Mouse (Mus musculus): ENCODE measurements around the gene Ambra1. TPM values are rescaled to one million over a fixed set of nuclear protein-coding genes. Genes with fewer than 3 reads are reported as not detected.
A peak's percentile ranks its signal among the peaks of the same experiment; 100 is the strongest.

The Ambra1 gene
- polyA plus RNA-seq, 1 experiment from 2014 or later = 21.5 TPM

GRCm38 (mm10) chr2:91934826-91935525, 205.0 kb downstream of the Ambra1 start:
- Histone ChIP-seq H3K4me1 (ENCODE audit: control insufficient read depth, insufficient read depth, low read length) (peaks cover 26% of the 10 kb centered on the region), H3K9ac (ENCODE audit: low read length) (no peak overlapping the region), H3K27me3 (ENCODE audit: control insufficient read depth, insufficient read depth, low read length) (no peaks in the 10 kb centered on the region), H3K9me3 (ENCODE audit: control insufficient read depth, low read length) (no peaks in the 10 kb centered on the region), H3K36me3 (ENCODE audit: control insufficient read depth, insufficient read depth, low read length) (peaks cover 17% of the 10 kb centered on the region), H3K4me3 (ENCODE audit: low read depth, low read length) (no peak overlapping the region), H3K4me2 (ENCODE audit: low read depth) (no peak overlapping the region), H3K27ac (ENCODE audit: low read depth, low read length) (no peak overlapping the region)
- DNase-seq (ENCODE audit: low spot score) = no peak
- ATAC-seq (ENCODE audit: insufficient read depth, low FRiP score, low TSS enrichment) = no peak
- WGBS = 91% methylated on average over 9 of the region's 9 CpGs

- H3K27me3 ChIP-seq (ENCODE audit: control insufficient read depth, insufficient read depth, low read length) = no peaks in the 10 kb centered on the region
- H3K36me3 ChIP-seq (ENCODE audit: control insufficient read depth, insufficient read depth, low read length) = peaks cover 19% of the 10 kb centered on the region
- H3K4me1 ChIP-seq (ENCODE audit: control insufficient read depth, insufficient read depth, low read length) = peaks cover 26% of the 10 kb centered on the region
- no peaks in the 10 kb centered on the region for H3K9me3 ChIP-seq (ENCODE audit: control insufficient read depth, low read length)
- H3K27ac ChIP-seq (ENCODE audit: low read depth, low read length) = no peak overlapping the region
- H3K4me2 ChIP-seq (ENCODE audit: low read depth) = no peak overlapping the region
- no peak for ATAC-seq (ENCODE audit: insufficient read depth, low FRiP score, low TSS enrichment)
- H3K4me3 ChIP-seq (ENCODE audit: low read depth, low read length) = no peak overlapping the region
- 83% methylated on average over 7 of the region's 7 CpGs for WGBS
- DNase-seq (ENCODE audit: low spot score) = no peak
- no peak overlapping the region for H3K9ac ChIP-seq (ENCODE audit: low read length)
Observed at GRCm38 (mm10) chr2:91936154-91936553, 206.2 kb downstream of the Ambra1 start.

DNA sequence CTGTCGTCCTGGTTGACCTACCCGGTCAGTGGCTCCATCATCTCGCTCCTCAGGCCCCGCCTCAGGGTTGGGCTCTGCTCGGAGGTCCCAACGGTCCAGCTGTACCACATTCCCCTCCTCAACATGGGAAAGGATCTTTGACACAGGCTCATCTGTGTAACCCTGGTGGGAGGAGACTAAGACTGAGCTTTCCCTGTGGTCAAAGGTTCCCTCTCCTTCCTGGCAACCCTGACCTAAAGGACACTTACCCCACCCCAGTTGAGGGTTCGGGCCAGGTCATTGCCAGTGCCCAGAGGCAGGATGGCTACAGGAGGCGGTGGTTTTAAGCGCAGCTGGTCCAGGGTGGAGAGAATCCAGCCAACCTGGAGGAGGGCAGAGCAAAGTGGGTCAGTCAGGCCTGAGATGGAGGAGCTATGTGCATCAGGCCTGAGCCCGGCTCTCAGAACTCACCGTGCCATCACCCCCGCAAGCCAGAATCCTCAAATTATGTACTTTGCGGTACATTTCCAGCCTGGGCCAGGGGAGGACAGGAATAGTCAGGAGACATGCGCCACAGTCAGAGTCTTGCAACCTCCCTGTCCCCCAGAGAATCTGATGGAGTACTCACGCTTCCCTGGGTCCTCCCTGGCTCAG, 209.5 kb downstream of the Ambra1 start:
- no peaks in the 10 kb centered on the region for H3K9me3 ChIP-seq (ENCODE audit: control insufficient read depth, low read length)
- H3K4me2 ChIP-seq (ENCODE audit: low read depth) = no peak overlapping the region
- peaks cover 3% of the 10 kb centered on the region; the same call in 1 of the 2 replicates for H3K4me1 ChIP-seq (ENCODE audit: control insufficient read depth, insufficient read depth, low read length)
- peaks cover 21% of the 10 kb centered on the region for H3K36me3 ChIP-seq (ENCODE audit: control insufficient read depth, insufficient read depth, low read length)
- WGBS = 88% methylated on average over 15 of the region's 15 CpGs
- ATAC-seq (ENCODE audit: insufficient read depth, low FRiP score, low TSS enrichment) = no peak
- H3K4me3 ChIP-seq (ENCODE audit: low read depth, low read length) = no peak overlapping the region
- no peaks in the 10 kb centered on the region for H3K27me3 ChIP-seq (ENCODE audit: control insufficient read depth, insufficient read depth, low read length)
- no peak overlapping the region for H3K9ac ChIP-seq (ENCODE audit: low read length)
- no peak overlapping the region for H3K27ac ChIP-seq (ENCODE audit: low read depth, low read length)
- DNase-seq (ENCODE audit: low spot score) = no peak

DNA sequence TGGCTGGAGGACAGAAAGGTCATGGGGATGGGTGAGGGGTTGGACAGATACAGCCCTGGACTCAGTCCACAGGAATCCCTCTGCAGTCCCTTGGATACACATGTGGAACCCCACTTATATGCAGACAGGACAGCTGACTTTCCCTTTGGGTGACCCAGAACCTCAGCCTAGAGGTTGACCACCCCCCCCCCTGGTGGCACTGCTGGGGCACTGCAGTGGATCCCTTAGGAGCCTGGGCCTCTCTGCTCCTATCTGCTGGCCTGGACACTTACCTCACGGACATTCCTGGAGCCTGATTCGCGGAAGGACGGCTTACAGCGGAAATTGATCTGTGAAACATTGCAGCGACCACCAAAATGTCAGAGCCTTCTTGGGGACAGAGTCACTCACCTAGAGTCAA, 212.4 kb downstream of the Ambra1 start:
- ATAC-seq (ENCODE audit: insufficient read depth, low FRiP score, low TSS enrichment) (no peak), DNase-seq (ENCODE audit: low spot score) (peak; percentile 26)
- Histone ChIP-seq H3K36me3 (ENCODE audit: control insufficient read depth, insufficient read depth, low read length) (peaks cover 14% of the 10 kb centered on the region), H3K9ac (ENCODE audit: low read length) (no peak overlapping the region), H3K27ac (ENCODE audit: low read depth, low read length) (no peak overlapping the region), H3K9me3 (ENCODE audit: control insufficient read depth, low read length) (no peaks in the 10 kb centered on the region), H3K27me3 (ENCODE audit: control insufficient read depth, insufficient read depth, low read length) (no peaks in the 10 kb centered on the region), H3K4me2 (ENCODE audit: low read depth) (no peak overlapping the region), H3K4me3 (ENCODE audit: low read depth, low read length) (no peak overlapping the region), H3K4me1 (ENCODE audit: control insufficient read depth, insufficient read depth, low read length) (0 out of 2 replicates have a peak, but pooled peaks cover under 1% of the 10 kb centered on the region)
- WGBS = 74% methylated on average over 6 of the region's 6 CpGs

- Histone ChIP-seq H3K4me2 (ENCODE audit: low read depth) (no peak overlapping the region), H3K27ac (ENCODE audit: low read depth, low read length) (no peak overlapping the region), H3K36me3 (ENCODE audit: control insufficient read depth, insufficient read depth, low read length) (peaks cover 5% of the 10 kb centered on the region), H3K9me3 (ENCODE audit: control insufficient read depth, low read length) (no peaks in the 10 kb centered on the region), H3K4me1 (ENCODE audit: control insufficient read depth, insufficient read depth, low read length) (peaks cover 13% of the 10 kb centered on the region), H3K9ac (ENCODE audit: low read length) (no peak overlapping the region), H3K4me3 (ENCODE audit: low read depth, low read length) (no peak overlapping the region), H3K27me3 (ENCODE audit: control insufficient read depth, insufficient read depth, low read length) (no peaks in the 10 kb centered on the region)
- peak; percentile 69 for ATAC-seq (ENCODE audit: insufficient read depth, low FRiP score, low TSS enrichment)
- DNase-seq (ENCODE audit: low spot score) = peak; percentile 83
- 50% methylated on average over 13 of the region's 13 CpGs for WGBS
Observed at GRCm38 (mm10) chr2:91944170-91944950, 214.4 kb downstream of the Ambra1 start.

- Histone ChIP-seq H3K4me3 (ENCODE audit: low read depth, low read length) (no peak within 1 kb of the TSS), H3K4me2 (ENCODE audit: low read depth) (no peak within 1 kb of the TSS), H3K9ac (ENCODE audit: low read length) (no peak within 1 kb of the TSS), H3K27me3 (ENCODE audit: control insufficient read depth, insufficient read depth, low read length) (no peaks in the 10 kb centered on the region), H3K9me3 (ENCODE audit: control insufficient read depth, low read length) (no peaks in the 10 kb centered on the region), H3K4me1 (ENCODE audit: control insufficient read depth, insufficient read depth, low read length) (peaks cover 24% of the 10 kb centered on the region), H3K36me3 (ENCODE audit: control insufficient read depth, insufficient read depth, low read length) (0 out of 2 replicates have a peak, but pooled peaks cover 4% of the 10 kb centered on the region), H3K27ac (ENCODE audit: low read depth, low read length) (no peak within 1 kb of the TSS)
- 89% methylated on average over 18 of the region's 18 CpGs for WGBS
- DNase-seq (ENCODE audit: low spot score) (no peak), ATAC-seq (ENCODE audit: insufficient read depth, low FRiP score, low TSS enrichment) (no peak)
Observed at GRCm38 (mm10) chr2:91945483-91945882, 215.5 kb downstream of the Ambra1 start, which contains the start of gene Gm9821. Gm9821 (plus strand) TSS chr2:91945703.

DNA sequence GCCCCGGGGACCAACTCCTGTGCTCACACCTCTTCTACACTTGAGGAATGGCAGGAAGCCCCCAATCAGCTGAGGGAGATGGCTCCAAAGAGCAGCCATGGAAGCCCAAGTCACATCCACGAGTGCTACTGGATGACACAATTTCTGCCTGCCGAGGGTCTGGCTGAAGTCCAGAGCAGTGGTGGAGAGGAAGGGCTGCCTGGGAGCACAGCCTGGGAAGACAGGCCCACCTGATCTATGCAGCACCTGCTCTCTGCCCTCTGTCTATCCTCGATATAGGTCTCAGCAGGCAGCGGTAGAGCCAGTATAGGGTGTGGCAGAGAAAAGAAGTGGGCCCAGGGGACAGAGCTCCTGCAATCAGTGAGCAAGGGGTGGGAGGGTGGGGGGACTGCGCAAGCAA, 216.9 kb downstream of the Ambra1 start:
- Histone ChIP-seq H3K27me3 (ENCODE audit: control insufficient read depth, insufficient read depth, low read length) (no peaks in the 10 kb centered on the region), H3K9ac (ENCODE audit: low read length) (no peak overlapping the region), H3K4me2 (ENCODE audit: low read depth) (no peak overlapping the region), H3K9me3 (ENCODE audit: control insufficient read depth, low read length) (no peaks in the 10 kb centered on the region), H3K36me3 (ENCODE audit: control insufficient read depth, insufficient read depth, low read length) (0 out of 2 replicates have a peak, but pooled peaks cover 2% of the 10 kb centered on the region), H3K27ac (ENCODE audit: low read depth, low read length) (0 out of 2 replicates have a peak overlapping the region, but pooled peaks have one; percentile 27), H3K4me1 (ENCODE audit: control insufficient read depth, insufficient read depth, low read length) (peaks cover 28% of the 10 kb centered on the region), H3K4me3 (ENCODE audit: low read depth, low read length) (no peak overlapping the region)
- ATAC-seq (ENCODE audit: insufficient read depth, low FRiP score, low TSS enrichment) = no peak
- DNase-seq (ENCODE audit: low spot score) = no peak
- 82% methylated on average over 6 of the region's 6 CpGs for WGBS

DNA sequence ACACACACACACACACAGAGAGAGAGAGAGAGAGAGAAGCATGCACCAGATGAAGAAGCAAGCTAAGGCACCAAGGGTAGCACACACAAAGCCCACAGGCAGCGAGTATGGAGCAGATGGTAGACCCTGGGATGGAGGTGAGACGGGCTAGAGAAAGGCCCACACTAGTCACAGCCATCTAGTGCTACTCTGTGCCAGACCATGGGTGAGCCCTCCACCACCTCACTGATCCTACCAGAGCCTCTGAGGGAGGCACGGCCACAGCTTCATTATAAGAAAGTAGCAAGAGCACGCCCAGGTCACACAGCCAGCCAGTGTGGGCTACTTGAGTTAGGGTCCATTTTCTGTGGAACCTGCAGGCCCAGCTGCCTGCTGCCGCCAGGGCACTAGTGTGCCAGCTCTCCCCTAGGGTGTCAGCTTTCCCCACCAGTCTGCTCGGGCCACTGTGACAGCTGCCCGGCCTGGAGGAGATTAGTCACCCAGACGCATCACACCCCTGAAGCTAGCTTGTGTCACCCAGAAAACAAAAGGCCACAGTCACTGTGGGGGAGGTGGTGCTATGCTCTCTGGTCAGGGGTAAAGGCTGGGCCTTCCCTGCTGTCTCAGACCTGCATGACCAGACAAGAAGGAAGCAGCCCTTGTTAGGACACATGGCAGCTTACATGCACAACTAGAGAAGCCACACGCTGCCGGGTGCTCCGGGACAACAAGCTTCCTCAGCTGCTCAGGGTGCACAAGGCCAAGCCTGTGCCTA, 217.6 kb downstream of the Ambra1 start:
- Histone ChIP-seq H3K4me3 (ENCODE audit: low read depth, low read length) (no peak overlapping the region), H3K4me1 (ENCODE audit: control insufficient read depth, insufficient read depth, low read length) (peaks cover 28% of the 10 kb centered on the region), H3K36me3 (ENCODE audit: control insufficient read depth, insufficient read depth, low read length) (no peaks in the 10 kb centered on the region), H3K4me2 (ENCODE audit: low read depth) (no peak overlapping the region), H3K9me3 (ENCODE audit: control insufficient read depth, low read length) (no peaks in the 10 kb centered on the region), H3K27me3 (ENCODE audit: control insufficient read depth, insufficient read depth, low read length) (no peaks in the 10 kb centered on the region), H3K9ac (ENCODE audit: low read length) (peak overlapping the region; percentile 14; the same call in 1 of the 2 replicates), H3K27ac (ENCODE audit: low read depth, low read length) (peak overlapping the region; percentile 11; the same call in 1 of the 2 replicates)
- no peak for DNase-seq (ENCODE audit: low spot score)
- peak; percentile 36; the same call in 1 of the 2 replicates for ATAC-seq (ENCODE audit: insufficient read depth, low FRiP score, low TSS enrichment)
- 56% methylated on average over 11 of the region's 11 CpGs for WGBS

All from neural tube, embryonic 11.5 days (tissue).